Mouse (Mus musculus): ENCODE measurements around the gene Pik3cb.

The Pik3cb gene

DNA sequence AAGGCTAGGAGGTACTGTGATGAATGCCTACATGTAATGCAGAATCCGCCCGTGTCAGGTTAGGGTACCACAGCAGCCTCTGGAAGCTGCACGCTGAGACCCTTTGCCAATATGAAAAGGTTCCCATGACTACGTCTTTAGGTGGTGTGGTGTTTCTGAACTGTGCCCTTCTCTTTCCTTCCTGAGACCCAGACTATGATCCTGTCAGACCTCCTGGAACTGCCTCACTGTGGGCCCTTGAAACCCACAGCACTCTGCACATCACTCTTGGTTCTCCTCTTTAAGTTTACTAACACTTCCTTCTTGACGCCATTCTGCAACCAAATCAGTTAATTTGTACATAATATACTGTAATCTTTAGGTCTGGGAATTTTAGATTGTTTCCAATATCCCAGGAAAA is 58.7 kb downstream of the Pik3cb start:
- no peak for DNase-seq (ENCODE audit: low spot score)

GRCm38 (mm10) chr9:99081308-99081707 is 59.1 kb downstream of the Pik3cb start:
- DNase-seq (ENCODE audit: low spot score), result no peak

GRCm38 (mm10) chr9:99080657-99081056 is 59.8 kb downstream of the Pik3cb start:
- DNase-seq (ENCODE audit: low spot score), result no peak

DNA sequence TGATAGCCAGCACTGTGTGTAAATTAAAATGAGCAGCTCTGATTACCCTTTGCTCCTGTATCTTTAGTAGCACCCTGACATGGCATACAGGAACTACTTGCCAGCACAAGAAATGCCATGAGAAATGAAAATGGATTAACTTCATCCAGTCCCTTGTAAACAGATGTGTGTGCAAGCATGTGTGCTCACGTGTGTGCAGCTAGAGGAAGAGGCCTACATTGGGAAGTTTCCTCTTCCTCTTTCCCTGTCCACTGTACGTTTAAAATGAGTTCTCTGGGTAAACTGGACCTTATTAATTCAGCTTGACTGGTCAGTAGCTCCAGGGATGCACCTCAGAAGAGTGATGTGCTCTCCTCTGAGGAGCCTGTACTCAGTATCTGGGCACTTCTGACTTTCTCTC is 66.0 kb downstream of the Pik3cb start:
- no peak for DNase-seq (ENCODE audit: low spot score)

DNA sequence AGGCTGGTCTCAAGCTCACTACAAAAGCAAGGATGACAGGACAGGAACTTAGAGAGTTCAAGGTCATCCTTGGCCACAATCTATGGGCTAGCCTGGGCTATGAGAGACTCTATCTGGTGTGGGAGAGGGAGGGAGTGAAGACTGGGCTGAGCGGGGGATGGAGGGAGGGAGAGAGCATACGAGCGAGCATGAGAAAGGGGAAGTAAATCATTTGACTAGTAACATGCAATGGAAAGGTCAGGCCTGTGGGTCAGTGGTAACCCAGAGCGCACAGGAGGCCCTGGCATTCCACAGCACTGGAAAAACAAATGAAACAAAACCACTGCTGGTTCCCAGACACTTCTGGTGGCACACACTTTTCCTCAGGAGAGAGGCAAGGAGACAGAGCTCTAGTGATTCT is 67.9 kb downstream of the Pik3cb start:
- DNase-seq (ENCODE audit: low spot score), result no peak

- no peak for DNase-seq (ENCODE audit: low spot score)
Measured at GRCm38 (mm10) chr9:99065311-99065710, 75.1 kb downstream of the Pik3cb start.

- DNase-seq (ENCODE audit: low spot score), result no peak
Measured at GRCm38 (mm10) chr9:99064216-99064615, 76.2 kb downstream of the Pik3cb start.

DNA sequence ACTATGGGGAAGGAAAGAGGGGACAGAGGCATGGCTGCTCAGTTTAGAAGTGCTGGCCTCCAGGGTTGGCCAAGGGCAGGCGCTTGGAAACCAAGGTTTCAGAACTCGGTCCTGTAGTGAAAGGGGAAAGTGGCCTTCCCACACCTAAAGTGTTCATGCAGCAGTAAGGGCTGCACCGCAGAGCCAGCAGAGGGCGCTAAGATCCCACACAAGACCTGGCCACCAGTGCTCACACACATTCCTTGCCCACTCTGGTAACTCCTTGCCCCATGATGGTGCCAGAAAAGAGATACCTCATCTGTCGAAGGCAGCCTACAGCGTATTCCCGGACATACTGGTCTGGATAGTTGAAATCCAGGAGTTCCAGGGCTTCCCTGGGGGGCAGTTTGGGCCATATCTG is 77.9 kb downstream of the Pik3cb start:
- DNase-seq (ENCODE audit: low spot score), result peak; percentile 56

- no peak for DNase-seq (ENCODE audit: low spot score)
Measured at GRCm38 (mm10) chr9:99057751-99058150, 82.7 kb downstream of the Pik3cb start.

DNA sequence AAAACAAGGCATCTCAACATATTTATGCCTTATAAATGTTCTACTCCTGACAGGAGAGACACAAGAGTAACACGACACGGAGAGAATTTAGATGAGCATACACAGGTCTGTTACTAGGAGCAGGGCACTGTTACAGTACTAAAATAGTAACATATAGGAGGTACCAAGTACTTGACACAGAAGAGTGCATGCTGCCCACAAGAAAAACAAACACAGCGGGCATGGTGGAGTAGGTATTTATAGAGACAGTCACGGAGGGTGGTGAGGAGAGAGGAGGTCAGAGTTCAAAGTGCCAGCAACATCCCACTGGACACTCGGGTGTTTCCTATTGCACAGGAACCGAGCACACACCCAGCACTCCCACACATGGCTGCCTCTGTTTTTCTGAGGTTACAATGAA is 90.7 kb downstream of the Pik3cb start:
- DNase-seq (ENCODE audit: low spot score), result no peak

GRCm38 (mm10) chr9:99048724-99049250 is 91.6 kb downstream of the Pik3cb start:
- no peak for DNase-seq (ENCODE audit: low spot score)

- no peak for DNase-seq (ENCODE audit: low spot score)
Measured at GRCm38 (mm10) chr9:99044761-99045160, 95.7 kb downstream of the Pik3cb start.

GRCm38 (mm10) chr9:99042641-99043040 is 97.8 kb downstream of the Pik3cb start:
- no peak for DNase-seq (ENCODE audit: low spot score)

- no peak for DNase-seq (ENCODE audit: low spot score)
Measured at GRCm38 (mm10) chr9:99041994-99042393, 98.4 kb downstream of the Pik3cb start.

- no peak for DNase-seq (ENCODE audit: low spot score)
Measured at GRCm38 (mm10) chr9:99035575-99035974, 104.8 kb downstream of the Pik3cb start, which contains the start of gene Gm1123. Gene Gm1123 (minus strand): TSS chr9:99035715.

DNA sequence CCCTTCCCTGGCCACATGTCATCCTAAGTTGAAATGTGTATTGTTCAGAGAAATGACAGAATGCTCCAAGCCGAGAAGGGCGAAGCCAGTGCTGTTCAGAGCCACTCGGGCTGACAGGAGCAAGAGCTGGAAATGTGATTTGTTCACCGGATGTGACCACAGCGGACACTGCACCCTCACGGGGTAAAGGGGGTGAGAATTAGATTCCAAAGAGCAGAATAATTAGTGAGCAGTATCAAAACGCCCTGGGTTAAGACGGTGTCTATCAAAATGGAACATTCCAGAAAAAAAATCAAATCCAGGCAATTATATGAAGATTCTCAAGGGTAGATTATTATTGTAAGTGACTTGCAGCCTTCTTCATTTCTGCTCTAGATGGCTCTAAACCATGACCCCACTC is 106.3 kb downstream of the Pik3cb start:
- DNase-seq (ENCODE audit: low spot score), result no peak

GRCm38 (mm10) chr9:99032031-99032430 is 108.4 kb downstream of the Pik3cb start:
- DNase-seq (ENCODE audit: low spot score), result no peak

DNA sequence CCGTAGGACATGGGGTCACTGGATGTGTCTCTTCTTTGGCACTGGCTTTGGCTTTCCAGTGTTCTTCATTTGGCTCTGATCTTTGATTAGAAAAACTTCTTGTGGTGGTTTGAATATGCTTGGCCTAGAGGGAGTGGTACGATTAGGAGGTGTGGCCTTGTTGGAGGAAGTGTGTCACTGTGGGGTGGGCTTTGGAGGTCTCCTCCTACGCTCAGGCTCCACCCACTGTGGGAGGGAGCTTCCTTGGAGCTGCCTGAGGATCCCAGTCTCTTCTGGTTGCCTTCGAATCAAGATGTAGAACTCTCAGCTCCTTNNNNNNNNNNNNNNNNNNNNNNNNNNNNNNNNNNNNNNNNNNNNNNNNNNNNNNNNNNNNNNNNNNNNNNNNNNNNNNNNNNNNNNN is 118.7 kb downstream of the Pik3cb start:
- DNase-seq (ENCODE audit: low spot score), result no peak

- no peak for DNase-seq (ENCODE audit: low spot score)
Measured at GRCm38 (mm10) chr9:99021166-99021565, 119.3 kb downstream of the Pik3cb start.

DNA sequence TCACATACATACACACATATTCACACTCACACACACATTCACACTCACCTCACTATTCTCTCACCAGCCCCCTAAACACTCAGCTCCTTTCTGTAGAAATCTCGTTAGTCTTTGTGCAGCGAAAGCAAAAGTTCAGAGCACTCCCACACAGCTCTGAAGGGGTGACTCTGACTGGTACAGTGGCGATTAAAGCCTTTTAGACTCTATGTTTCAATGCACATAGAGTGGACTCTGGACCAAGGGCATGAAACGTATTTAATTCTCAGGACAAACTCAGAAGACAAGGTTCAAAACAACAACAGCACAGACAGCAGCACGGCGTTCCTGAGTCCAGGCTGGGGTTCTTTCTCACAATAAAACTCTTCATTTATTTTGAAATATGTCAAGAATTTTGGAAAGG is 122.7 kb downstream of the Pik3cb start:
- no peak for DNase-seq (ENCODE audit: low spot score)

DNA sequence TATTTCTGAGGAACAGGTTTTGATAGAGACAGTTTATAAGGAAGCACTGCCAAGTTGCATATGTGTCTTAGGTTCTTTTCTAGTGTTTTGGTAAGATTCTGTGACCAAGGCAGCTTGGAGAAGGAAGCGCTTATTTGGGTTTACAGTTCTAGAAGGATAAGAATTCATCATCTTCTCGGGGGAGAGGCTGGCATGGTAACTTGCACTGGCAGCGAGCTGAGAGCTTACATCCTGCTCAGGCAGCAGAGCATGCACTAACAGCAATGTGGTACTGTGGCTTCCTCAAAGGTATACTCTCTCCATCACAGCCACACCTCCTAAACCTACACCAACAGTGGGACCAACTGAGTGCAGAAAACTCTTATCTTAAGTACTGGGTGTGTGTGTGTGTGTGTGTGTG is 123.7 kb downstream of the Pik3cb start:
- DNase-seq (ENCODE audit: low spot score), result no peak

DNA sequence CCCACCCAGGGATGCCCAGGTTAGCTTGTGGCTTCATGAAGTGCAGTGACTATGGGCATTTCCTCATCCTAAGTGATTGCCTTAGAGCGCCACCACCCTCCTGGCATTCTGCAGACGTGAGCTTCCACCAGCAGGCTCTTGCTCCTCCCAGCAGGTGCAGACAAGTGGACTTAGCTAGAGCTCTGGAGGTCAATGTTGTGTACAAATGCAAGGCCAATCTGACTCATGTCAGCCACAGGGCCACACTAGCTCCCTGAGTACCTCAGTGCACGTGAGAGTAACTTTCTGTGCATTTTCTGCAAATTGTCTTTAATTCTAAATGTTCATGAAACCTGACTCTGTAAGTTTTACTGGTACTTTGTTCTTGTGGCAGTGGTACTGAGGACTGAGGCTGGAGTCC is 124.1 kb downstream of the Pik3cb start:
- no peak for DNase-seq (ENCODE audit: low spot score)

GRCm38 (mm10) chr9:99009898-99010199 is 130.6 kb downstream of the Pik3cb start:
- no peak for DNase-seq (ENCODE audit: low spot score)

DNA sequence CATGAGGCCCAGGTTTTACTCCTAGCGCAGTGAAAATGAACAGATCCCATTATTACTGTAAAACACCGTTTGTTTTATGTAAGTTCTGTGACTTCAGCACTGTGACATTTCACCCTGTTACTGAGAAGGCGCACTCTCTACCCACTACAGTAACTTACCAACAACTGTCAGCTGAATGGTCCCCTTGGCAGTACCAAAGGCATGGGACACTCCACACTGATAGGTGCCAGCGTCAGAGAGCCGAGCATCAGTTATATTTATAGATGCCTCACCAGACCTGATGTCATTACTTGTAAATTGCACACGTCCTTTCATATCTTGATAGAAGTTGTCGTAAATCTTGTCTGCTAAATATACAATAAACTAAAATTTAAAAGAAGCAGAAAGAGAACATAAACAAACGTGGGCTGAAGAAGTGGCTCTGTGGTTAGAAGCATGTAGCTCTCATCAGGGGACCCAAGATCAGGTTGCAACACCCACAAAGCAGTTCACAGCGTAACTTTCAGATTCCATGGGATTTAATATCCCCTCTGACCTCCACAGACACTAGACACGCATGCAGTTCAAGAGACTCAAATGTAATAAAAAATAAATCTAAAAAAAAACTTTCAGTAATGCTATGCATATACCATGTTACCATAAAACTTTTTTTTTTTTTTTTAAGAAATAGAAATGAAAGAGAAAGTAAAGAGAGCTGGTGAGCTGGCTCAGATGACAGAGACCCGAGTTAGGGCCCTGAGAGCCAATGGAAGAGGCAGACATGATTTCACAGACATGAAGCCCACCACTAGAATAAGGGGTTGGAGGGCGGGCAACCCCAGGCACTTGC is 131.1 kb downstream of the Pik3cb start:
- no peak for DNase-seq (ENCODE audit: low spot score)

Data from ovary, postnatal 10 days (tissue).